Mouse (Mus musculus) mouse trophoblast stem cell (cell line): ENCODE data around the gene Srsf11.

ENCODE experiments used
- in situ Hi-C, 2 experiments: fragments of 300-500 bp; cut with MseI, MboI; formaldehyde crosslinking; loops; 2 replicates in 1 of 2; 3 replicates in 1 of 2; pipeline ENCODE4 v1.15.1; 2025

The Srsf11 gene

GRCm38 (mm10) chr3:157993322-157993721, 43.1 kb downstream of the Srsf11 start:
- in situ Hi-C loops, result loop anchor here in 1 of 2 experiments (10.0 kb wide), 1 partner anchor 119 kb away; no protein-coding TSS in a partner anchor

- in situ Hi-C loops, result no loop called here
Measured at GRCm38 (mm10) chr3:157979619-157980018, 56.8 kb downstream of the Srsf11 start.

DNA sequence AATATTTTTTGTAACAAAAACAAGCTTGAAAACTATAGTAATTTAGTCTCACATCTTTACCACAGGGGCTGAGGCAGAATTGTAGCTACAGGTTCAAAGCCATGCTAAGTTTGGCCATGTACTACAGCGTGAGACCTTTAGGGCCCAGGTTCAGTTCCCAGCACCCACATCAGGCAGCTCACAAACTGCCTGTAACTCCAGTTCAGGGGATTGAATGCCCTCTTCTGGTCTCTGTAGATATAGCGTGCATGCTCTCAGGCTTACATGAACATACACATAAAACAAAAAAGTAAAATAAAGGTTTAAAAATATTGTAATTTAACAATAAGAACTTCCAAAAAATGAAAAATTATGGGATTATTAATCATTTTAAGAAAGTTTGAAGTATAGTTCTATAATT, 63.2 kb downstream of the Srsf11 start:
- in situ Hi-C loops, result no loop called here

DNA sequence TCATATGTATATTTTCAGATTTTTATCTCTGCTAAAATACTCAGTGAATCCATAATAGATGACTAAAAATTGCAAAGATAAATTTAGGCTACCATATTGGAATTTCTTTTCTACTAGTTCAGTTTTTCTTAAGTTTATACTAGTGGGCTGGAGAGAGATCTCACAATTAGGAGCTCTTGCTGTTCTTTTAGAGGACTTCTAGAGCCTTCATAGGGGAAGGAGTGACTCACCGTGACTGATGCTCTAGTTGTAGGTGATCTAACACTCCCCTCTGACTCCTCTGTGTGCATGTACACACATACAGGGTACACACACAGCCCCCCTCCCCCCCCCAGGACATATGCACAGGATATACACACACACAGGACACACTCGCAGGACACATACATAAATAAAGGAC, 65.3 kb downstream of the Srsf11 start:
- in situ Hi-C loops, result no loop called here
